Mouse (Mus musculus) liver, postnatal 0 days (tissue): Measurements from ENCODE around the gene Vtcn1.

Source experiments
- CTCF ChIP-seq: sonication (generic); IDR thresholded peaks from 2 replicates; pipeline ENCODE4 v1.5.1; 2016; ENCODE audit warnings: antibody characterized with exemption, low read depth
- EP300 ChIP-seq: IDR thresholded peaks from 2 replicates; pipeline ENCODE4 v1.6.1; 2016; ENCODE audit warnings: antibody characterized with exemption, low read depth, mild to moderate bottlenecking

- TF ChIP-seq EP300 = no peak
- TF ChIP-seq CTCF = no peak
Measured at GRCm38 (mm10) chr3:100911498-100912213, 86.4 kb downstream of the Vtcn1 start.
